Mouse (Mus musculus): ENCODE measurements around the gene Cfap54. TPM values are rescaled to one million over a fixed set of nuclear protein-coding genes. Genes with fewer than 3 reads are reported as not detected.

The Cfap54 gene
- total RNA-seq, 2 experiments from 2014 or later, result 21.4 to 23.4 TPM

DNA sequence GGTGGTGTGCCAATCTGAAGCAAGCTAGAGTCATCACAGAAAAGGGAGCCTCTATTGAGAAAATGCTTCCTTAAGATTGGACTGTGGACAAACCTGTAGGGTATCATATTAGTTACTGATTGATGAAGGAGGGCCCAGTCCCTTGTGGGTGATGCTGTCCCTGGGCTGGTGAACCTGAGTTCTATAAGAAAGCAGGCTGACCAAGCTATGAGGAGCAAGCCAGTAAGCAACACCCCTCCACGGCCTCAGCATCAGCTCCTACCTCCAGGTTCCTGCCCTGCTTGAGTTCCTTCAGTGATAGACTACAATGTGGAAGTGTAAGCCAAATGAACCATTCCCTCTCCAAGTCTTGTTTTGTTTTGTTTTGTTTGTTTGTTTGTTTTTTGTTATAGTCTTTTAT is 162.9 kb downstream of the Cfap54 start:
- no peak for TF ChIP-seq CTCF (IDR thresholded peaks at IDR 0.05)
- intact Hi-C loops (cut with DNase I), result no loop called here
- no peak overlapping the region for H3K4me3 ChIP-seq
- no peak for DNase-seq (ENCODE audit: extremely low spot score in 1 of 2, low spot score in 2 of 2)
- H3K27ac ChIP-seq, result no peak overlapping the region

DNA sequence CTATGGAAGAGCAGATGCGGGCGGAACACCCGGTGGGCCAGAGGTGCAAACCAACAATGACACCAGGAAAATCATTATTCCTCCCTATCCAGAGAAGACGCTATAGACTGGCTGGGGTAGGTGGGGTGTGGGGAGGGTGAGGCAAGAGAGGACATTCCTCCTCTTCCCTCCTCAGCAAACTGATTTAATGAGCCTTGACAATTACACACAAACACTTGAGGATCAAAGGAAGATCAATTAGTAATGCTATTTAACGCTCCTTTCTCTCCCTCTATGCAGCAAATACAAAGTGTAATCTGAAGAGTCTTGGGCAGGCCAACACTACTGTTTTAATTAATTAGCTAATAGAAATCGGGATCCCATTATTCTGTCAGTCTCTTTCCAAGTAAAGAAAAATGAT is 174.2 kb downstream of the Cfap54 start:
- intact Hi-C loops (cut with DNase I), result no loop called here
- TF ChIP-seq CTCF (IDR thresholded peaks at IDR 0.05), result no peak
- H3K4me3 ChIP-seq, result no peak overlapping the region
- no peak for DNase-seq (ENCODE audit: extremely low spot score in 1 of 2, low spot score in 2 of 2)
- H3K27ac ChIP-seq, result no peak overlapping the region

DNA sequence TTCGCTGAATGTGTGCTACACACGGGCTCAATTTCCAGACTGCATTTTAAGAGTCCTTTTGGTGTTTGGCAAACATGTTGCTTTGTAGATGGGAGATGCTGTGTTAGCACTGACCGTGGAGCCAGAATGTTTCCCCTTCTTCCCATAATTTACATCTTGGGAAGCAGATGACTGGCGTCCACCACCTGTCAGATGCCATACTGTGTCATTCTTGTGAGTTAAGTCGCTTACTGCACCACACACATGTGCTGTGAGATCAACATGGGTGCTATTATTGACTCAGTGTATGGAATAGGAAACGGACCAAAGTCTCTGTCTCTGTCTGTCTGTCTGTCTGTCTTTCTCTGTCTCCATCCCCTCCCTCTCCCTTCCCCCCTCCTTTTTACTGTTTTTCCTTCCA is 193.0 kb downstream of the Cfap54 start:
- TF ChIP-seq CTCF (IDR thresholded peaks at IDR 0.05), result no peak
- intact Hi-C loops (cut with DNase I), result no loop called here
- Histone ChIP-seq H3K27ac (no peak overlapping the region), H3K4me3 (no peak overlapping the region)
- no peak for DNase-seq (ENCODE audit: extremely low spot score in 1 of 2, low spot score in 2 of 2)

DNA sequence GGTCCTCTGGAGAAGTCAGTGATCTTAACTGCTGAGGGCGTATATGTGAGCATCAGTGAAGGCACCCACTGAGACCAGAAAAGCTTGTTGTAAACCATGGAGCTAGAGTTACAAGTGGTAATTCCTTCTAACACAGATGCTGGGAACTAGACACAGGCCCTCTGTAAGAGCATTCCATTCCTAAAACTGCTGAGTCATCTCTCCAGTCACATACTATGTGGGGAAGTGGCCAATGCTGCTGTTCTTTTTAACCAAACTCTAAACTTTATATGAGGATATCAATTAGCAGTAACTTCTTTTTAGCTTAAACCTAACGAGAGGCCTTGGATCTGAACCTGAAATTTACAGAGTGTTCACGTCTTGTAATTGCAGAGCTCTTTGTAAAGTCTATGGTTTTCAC is 203.4 kb downstream of the Cfap54 start:
- no peak for TF ChIP-seq CTCF (IDR thresholded peaks at IDR 0.05)
- no peak for DNase-seq (ENCODE audit: extremely low spot score in 1 of 2, low spot score in 2 of 2)
- H3K27ac ChIP-seq, result no peak overlapping the region
- intact Hi-C loops (cut with DNase I), result no loop called here
- H3K4me3 ChIP-seq, result no peak overlapping the region

DNA sequence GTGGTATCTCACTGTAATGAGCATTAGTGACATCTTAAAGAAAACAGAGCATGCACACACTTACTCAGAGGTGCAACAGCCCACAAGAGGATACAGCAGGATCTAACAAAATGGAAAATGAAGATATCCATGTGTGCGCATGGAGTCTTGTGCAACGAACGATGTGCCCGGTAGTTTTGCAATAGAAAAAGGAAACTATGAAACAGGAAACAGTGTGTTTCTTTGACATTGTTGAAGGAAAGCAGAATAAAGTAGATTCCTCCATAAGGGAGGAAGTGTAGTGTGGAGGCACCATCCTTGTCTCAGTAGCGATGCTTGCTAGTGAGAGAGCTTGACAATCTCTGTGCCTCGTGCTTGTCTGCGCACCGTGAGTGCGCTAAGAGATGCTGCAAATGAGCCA is 240.4 kb downstream of the Cfap54 start:
- Histone ChIP-seq H3K4me3 (no peak overlapping the region), H3K27ac (no peak overlapping the region)
- TF ChIP-seq CTCF (IDR thresholded peaks at IDR 0.05), result no peak
- no peak for DNase-seq (ENCODE audit: extremely low spot score in 1 of 2, low spot score in 2 of 2)
- intact Hi-C loops (cut with DNase I), result no loop called here

DNA sequence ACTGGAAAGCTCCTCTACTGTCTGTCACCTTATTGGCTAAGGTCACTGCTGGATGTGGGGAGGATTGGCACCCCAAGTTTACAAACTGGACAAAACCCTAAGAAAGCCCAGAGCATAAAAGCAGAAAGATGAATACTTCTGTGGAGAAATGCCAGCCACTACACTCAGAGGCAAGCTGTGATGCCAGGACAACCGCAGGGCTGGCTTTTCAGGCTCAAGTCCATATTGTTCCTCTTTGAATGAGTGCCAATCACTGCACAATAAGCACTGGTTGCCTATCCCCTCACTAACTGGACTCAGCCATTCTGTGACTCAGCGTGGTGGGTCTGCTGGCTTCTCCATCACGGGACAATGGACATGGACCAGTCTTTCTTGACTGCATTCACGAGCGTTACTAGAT is 243.8 kb downstream of the Cfap54 start:
- no peak overlapping the region for H3K4me3 ChIP-seq
- DNase-seq (ENCODE audit: extremely low spot score in 1 of 2, low spot score in 2 of 2), result no peak
- TF ChIP-seq CTCF (IDR thresholded peaks at IDR 0.05), result no peak
- no peak overlapping the region for H3K27ac ChIP-seq
- intact Hi-C loops (cut with DNase I), result no loop called here

DNA sequence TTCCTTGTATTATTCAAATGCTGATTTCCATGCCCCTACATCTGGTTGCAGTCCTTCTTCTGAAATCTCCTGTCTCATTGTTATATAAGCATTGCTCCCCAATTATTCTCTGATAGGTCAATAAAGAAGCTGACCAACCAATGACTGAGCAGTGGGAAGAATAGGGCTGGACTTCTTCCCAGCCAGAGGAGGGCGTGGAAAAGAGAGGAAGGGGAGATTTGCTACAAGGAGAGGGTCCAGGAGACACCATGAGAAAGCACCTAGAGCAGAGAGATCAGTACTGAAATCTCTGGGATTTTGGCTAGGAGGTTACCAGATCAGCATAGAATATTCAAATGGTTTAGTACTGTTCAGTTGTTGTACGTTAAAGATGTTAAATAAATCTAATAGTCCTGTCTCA is 244.4 kb downstream of the Cfap54 start:
- intact Hi-C loops (cut with DNase I), result no loop called here
- no peak overlapping the region for H3K27ac ChIP-seq
- TF ChIP-seq CTCF (IDR thresholded peaks at IDR 0.05), result no peak
- DNase-seq (ENCODE audit: extremely low spot score in 1 of 2, low spot score in 2 of 2), result no peak
- no peak overlapping the region for H3K4me3 ChIP-seq

DNA sequence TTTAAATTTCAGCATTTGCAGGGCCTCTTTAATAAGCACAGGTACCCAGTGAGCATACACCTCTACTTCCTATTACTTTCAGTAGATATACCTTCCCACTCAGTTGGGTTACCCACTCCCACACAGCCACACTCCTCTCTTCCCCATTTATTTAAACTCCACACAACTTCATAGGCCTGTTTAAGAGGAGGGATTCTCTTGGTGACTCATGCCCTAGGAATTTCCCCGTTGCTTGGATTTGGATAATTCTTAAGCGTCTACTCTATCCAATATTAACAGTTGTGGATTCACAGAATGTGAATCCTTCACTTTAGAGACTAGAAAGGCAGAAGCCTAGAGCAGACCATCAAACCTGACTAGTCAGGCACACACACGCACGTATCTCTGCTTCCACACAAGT is 259.9 kb downstream of the Cfap54 start:
- no peak for TF ChIP-seq CTCF (IDR thresholded peaks at IDR 0.05)
- intact Hi-C loops (cut with DNase I), result no loop called here

DNA sequence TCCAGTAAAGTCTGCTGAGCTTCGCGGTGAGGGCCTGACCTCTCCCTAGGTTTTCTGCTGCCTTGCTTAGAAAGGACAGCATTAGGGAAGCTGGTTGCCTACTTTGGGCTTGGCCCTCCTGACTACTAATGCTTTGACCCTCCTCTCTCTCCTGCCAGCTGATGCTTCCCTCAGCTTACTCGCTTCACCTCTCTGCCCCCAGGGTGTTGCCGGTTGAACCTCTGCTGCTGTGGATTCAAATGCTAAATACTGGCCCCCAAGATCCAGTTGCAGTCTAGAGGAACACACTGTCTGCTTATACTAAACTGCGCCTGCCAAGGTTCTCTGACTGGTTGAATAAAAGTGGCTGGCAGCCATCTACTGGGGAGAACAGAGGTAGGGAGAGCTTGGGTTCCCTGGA is 263.2 kb downstream of the Cfap54 start:
- DNase-seq (ENCODE audit: extremely low spot score in 1 of 2, low spot score in 2 of 2), result no peak
- intact Hi-C loops (cut with DNase I), result no loop called here
- TF ChIP-seq CTCF (IDR thresholded peaks at IDR 0.05), result no peak
- Histone ChIP-seq H3K4me3 (no peak overlapping the region), H3K27ac (no peak overlapping the region)

More for the DNA sequence above, 259.9 kb downstream of the Cfap54 start:
- no peak overlapping the region for H3K4me3 ChIP-seq
- no peak overlapping the region for H3K27ac ChIP-seq
- no peak for DNase-seq (ENCODE audit: extremely low spot score in 1 of 2, low spot score in 2 of 2)

DNA sequence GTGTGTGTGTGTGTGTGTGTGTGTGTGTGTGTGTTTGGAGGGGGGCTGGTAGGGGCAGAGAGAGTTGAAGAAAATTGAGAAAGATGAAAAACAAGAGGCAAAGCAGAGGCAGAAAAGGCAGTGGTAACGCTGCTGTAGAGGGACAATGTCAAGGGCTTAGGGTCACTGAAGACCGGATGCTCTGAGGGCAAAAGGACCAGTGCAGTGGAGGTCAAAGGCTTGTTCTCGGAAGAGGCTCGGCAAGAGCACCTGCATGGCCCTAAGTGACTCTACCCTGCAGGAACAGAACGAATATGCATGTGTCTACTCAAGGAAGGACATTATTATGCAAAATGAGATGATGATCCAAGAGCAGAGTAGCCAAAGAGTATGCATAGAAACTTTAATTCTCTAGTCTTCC is 264.5 kb downstream of the Cfap54 start:
- TF ChIP-seq CTCF (IDR thresholded peaks at IDR 0.05), result no peak
- H3K27ac ChIP-seq, result no peak overlapping the region
- intact Hi-C loops (cut with DNase I), result no loop called here
- no peak overlapping the region for H3K4me3 ChIP-seq
- no peak for DNase-seq (ENCODE audit: extremely low spot score in 1 of 2, low spot score in 2 of 2)

DNA sequence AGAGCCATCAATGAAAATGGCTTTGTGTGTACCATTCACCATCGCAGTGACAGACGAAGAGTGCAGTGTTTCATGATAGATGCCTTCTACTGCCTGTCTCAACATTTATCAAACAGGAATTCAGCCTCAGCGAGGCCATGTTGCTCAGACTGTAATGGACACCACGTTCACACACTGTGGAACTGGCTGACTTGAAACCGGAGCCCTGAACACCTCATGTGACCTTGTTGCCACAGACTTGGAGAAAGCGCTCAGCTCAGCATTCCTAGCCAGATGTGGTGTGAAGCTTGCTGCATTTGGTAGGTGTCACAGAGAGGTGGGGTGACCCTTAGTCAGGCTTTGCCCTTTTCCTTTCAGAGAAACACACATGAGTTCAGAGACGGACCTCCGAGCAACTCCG is 270.5 kb downstream of the Cfap54 start:
- TF ChIP-seq CTCF (IDR thresholded peaks at IDR 0.05), result no peak
- Histone ChIP-seq H3K4me3 (no peak overlapping the region), H3K27ac (no peak overlapping the region)
- no peak for DNase-seq (ENCODE audit: extremely low spot score in 1 of 2, low spot score in 2 of 2)
- intact Hi-C loops (cut with DNase I), result no loop called here

DNA sequence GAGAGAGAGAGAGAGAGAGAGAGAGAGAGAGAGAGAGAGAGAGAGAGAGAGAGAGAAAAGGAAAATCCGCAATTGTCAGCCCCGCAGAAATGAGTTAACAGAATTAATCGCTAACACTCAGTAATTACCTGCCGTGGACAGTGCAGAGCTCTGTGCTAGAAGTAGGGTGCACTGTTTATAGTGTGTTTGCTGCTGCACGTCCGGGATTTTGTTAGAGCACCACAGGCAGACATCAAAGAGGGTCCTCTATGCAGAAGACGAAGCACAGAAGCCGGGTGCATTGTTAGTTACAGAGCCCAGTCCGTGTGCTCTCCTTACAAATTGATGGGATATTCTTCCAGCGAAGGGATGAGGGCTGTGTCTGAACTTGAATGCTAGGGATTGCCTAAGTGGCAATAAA is 289.5 kb downstream of the Cfap54 start:
- intact Hi-C loops (cut with DNase I), result no loop called here
- no peak overlapping the region for H3K27ac ChIP-seq

DNA sequence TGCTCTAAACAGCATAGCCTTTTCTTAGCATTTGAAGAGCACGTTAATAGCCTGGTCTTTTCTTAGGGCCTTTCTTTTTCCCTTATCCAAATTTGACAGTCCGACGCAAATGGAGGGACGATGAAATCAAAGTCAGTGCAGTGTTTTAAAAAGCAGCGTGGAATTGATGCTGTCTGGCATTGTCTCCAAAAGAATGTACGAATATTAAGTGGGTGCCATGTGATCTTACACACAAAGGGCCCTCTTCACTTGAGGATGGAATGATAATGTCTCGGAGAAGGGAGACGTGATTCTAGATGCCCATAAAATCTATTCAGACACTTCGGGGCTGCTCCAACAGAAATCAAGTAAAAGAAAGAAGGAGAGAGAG is 289.9 kb downstream of the Cfap54 start:
- no peak for TF ChIP-seq CTCF (IDR thresholded peaks at IDR 0.05)
- H3K27ac ChIP-seq, result no peak overlapping the region
- intact Hi-C loops (cut with DNase I), result no loop called here
- DNase-seq (ENCODE audit: extremely low spot score in 1 of 2, low spot score in 2 of 2), result no peak
- no peak overlapping the region for H3K4me3 ChIP-seq

More for the DNA sequence above, 289.5 kb downstream of the Cfap54 start:
- H3K4me3 ChIP-seq, result no peak overlapping the region
- no peak for TF ChIP-seq CTCF (IDR thresholded peaks at IDR 0.05)
- DNase-seq (ENCODE audit: extremely low spot score in 1 of 2, low spot score in 2 of 2), result no peak
